Mouse (Mus musculus) cerebellum, adult 2 months (tissue): ENCODE data around the gene Gm49711.

Experiments used
- CTCF ChIP-seq: fragments of 200-500 bp; IDR thresholded peaks from 2 replicates; pipeline ENCODE4 v1.5.1; 2011; ENCODE audit warnings: low read depth, mild to moderate bottlenecking, control low read depth, low read length, moderate library complexity, borderline replicate concordance; ENCODE audit not compliant: insufficient read depth
- POLR2A ChIP-seq: fragments of 200-500 bp; IDR thresholded peaks from 2 replicates; pipeline ENCODE4 v1.6.1; 2011; ENCODE audit warnings: low read length, control low read depth, borderline replicate concordance; ENCODE audit not compliant: insufficient read depth

- no peak for TF ChIP-seq CTCF
- no peak for TF ChIP-seq POLR2A
Observed at GRCm38 (mm10) chr16:92200615-92201014, 142.5 kb downstream of the Gm49711 start.
